Mouse (Mus musculus) testis, postnatal 10 days (tissue): ENCODE data around the gene Map4k3.

ENCODE experiments used
- DNase-seq: peaks from one replicate; pipeline ENCODE4 v3.0.0; 2021; ENCODE audit warnings: low spot score

Map4k3 gene

DNA sequence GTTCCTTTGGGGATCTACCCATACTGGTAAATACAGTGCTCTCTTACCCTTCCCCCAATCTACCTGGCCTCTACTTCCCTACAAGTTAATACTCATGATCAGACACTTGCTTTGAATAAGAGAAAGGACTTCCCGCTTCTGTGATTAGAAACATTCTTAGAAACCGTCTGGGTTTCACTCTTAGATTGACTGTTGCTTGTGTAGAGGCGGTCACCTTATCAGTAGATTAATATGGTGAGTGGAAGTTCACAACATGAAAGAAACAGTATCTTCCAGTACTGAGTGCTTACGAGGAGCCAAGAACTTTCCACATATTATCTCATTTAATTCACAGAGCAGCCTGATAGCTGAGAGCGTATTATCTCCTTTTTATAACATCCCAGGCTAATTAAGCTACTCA lies 1.5 kb upstream of the Map4k3 start:
- DNase-seq = no peak

- DNase-seq = peak; percentile 49
Measured at GRCm38 (mm10) chr17:80729080-80729749, 930 bp upstream of the Map4k3 start.

DNA sequence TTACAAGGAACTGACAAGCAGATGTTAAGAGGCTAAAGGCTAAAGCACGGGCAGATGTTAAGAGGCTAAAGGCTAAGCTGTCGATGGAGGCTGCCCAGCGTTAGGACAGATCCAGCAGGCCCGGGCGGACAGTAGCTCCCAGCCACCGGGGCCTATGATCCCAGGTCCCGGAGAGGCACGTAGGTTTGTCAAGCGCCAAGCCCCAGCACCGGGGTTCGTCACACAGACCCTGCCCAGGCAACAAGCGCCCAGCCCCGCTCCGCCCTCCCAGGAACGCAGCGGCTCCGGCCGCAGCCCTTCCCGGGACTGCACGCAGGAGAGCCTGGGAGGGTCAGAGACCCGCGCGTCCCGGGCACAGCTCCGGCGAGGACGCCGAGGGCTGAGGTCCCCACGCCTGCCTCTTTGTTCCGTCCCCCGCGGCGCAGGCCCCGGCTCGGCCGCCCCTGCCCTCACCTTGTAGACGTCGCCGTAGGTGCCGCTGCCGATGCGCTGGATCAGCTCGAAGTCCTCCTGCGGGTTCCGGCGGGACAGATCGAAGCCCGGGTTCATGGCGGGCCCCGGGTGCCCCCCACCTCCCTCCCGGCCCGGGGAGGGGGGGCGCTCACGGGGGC lies 839 bp downstream of the Map4k3 start:
- peak; percentile 72 for DNase-seq

GRCm38 (mm10) chr17:80726821-80727220 lies 1.5 kb downstream of the Map4k3 start:
- DNase-seq = peak; percentile 55

DNA sequence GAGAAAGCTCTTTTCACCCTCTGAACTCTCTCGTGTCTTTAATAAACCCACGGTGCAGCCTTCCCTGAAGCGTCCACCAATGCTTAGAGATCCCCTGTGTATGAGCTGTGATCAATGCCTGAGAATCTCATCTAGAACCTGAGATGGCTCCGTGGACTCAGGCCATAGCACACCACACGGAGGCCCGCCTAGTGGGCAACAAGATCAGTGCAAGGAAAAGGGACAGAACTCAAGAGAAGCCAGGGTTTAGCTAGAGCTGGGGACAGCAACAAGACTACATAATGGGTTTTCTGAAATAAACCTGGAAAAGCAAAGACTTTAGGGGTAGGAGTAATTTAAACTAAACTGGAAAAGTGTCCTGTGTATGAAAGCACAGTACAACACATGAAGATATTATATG lies 5.2 kb downstream of the Map4k3 start:
- no peak for DNase-seq

DNA sequence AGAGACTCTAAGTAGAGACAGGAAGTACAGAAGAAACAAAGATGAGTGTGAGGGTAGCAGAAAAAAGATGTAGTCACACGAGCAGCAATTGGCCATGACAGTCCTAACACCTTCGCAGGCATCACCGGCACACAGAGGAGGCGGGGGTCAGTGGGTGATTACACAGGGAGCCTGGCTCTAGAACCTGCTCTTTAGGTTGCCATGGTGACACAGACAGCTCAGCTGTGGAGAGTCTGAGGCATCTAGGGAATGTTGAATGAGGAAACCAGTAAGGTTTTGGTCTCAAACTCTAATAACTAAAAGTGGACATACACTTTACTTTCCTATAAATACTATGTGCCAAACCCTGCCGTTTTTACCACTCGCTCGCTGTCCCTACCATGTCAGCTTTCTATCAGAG lies 6.6 kb downstream of the Map4k3 start:
- no peak for DNase-seq

DNA sequence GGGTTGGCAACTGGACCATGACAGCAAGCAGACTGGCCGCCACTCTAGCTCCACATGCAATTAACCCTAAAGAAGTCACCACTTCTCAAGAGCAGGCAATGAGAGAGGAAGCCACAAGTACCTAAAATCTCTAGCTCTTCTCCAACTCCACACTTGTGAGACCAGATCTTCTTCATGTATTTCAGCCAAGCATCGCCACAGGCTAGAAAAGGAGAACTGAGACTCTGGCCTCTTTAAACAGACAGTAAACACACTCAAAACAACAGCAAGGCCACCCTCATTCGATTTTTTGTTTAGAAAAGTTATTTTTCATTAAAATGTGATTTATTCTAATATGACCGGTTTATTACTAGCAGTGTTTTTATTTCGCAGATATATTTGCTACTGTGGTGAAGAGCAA lies 9.0 kb downstream of the Map4k3 start:
- DNase-seq = no peak

- DNase-seq = no peak
Measured at GRCm38 (mm10) chr17:80718243-80718642, 10.0 kb downstream of the Map4k3 start.

DNA sequence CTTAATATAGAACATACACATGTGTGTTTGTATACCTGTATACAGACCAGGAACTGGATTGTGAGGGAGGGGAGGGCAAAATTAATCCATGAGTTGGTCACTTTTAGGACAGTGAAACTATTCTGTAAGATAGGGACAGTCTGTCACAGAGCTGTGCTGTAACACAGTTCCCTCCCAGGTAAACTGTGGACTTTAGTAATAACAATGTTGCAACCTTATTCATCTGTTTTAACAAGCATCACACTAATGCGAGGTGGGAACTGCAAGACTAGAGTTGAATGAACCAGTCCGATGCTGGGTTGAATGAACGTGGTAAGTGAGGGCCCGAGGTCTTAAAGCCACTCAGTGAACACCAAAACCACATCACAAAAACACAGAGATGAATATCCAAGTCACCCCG lies 14.7 kb downstream of the Map4k3 start:
- no peak for DNase-seq

DNA sequence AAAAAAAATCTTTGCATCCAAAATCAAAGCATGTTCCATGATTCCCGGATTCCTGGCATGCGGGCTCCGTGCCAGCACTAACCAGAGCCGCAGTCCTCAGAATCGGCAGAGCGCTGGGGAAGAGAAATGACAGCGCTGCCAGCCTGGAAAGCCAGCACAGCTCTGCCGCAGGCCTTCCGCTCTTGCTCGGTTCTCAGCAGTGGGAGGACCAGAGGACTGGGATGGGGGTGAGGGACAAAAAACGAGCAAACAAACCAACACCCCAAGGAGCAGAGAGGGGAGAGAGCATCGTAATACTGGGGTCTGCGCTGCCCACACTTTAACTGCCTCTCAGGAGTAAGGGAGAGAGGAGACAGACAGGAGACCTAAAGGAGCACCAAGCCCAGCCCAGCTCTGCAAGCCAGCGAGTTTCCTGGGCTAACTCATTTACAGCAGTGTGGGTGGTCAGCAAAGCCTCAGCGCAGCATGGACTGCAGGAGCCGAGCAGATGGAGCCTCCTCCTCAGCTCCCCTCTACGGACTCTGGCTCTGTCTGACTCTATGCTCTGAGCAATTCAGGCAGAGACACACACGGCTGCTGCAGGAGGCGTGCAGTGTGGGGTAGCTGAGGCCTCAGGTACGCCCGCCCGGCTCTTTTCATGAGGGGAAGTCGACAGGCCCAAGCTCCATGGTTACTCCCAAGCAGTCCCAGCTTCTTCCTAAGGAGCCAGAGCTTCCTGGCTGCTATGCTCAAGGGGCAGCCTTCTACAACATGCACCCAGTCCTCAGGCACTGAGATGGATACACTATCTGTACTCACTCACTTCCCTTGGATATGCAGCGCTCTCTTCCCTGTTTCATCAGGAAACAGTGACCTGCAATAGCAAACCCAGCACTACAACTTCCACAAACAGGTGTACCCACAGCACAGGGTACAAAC lies 18.1 kb downstream of the Map4k3 start:
- DNase-seq = peak; percentile 56

DNA sequence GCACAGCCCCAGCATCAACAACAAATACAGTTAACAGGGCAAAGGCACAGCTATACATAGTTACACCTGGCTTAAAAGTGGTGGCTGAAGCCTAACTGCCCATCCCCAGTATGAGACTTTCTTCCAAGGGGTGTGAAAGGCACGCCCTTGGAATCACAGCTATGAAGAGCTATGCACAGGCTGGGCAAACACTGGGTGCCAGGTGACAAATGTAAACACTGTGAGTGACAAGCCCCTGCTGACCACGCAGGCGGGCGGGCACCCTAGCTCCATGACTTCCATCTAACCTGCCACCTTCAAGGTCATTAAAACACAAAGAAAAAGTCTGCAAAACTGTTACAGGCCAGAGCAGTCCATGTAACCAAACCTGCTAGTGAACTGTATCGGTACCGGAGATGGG lies 19.5 kb downstream of the Map4k3 start:
- no peak for DNase-seq

- DNase-seq = no peak
Measured at GRCm38 (mm10) chr17:80707176-80707575, 21.1 kb downstream of the Map4k3 start.

DNA sequence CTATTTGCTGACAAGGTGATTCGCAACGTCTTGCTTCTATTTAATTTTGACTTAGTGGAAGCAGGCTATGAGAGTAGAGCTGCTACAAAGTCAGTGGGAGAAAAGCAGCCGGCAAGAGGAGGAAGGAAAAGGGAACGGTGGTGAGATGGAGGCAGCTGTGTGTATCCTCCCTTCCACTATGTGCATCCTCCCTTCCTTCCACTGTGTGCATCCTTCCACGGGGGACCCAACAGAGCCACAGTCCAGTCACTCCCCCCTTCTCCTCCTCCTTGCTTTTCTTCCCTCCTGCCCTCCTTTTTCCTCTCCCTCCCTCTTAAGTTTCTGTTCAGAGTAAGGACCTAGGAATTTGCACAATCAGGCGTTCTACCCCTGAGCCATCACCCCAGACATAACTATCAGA lies 21.7 kb downstream of the Map4k3 start:
- DNase-seq = no peak

DNA sequence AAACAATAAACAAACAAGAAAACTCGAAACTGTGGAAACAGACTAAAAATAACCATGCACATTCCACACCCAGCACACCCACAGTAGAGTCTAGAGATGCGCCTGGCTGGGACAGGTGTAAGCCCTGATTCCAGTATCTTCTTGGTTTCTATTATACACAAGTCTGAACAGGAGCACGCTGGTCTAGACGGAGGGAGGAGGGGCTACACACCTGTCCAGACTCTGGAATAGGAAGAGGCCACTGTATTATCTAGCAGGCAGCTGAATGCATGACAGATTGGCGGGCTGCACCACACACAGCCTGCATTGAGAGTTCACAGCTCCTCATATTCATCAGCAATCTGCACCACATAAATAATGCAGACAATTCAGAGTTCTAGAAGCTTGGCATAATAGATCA lies 26.6 kb downstream of the Map4k3 start:
- DNase-seq = no peak

GRCm38 (mm10) chr17:80698930-80699329 lies 29.4 kb downstream of the Map4k3 start:
- no peak for DNase-seq

GRCm38 (mm10) chr17:80698191-80698901 lies 29.9 kb downstream of the Map4k3 start:
- DNase-seq = no peak

DNA sequence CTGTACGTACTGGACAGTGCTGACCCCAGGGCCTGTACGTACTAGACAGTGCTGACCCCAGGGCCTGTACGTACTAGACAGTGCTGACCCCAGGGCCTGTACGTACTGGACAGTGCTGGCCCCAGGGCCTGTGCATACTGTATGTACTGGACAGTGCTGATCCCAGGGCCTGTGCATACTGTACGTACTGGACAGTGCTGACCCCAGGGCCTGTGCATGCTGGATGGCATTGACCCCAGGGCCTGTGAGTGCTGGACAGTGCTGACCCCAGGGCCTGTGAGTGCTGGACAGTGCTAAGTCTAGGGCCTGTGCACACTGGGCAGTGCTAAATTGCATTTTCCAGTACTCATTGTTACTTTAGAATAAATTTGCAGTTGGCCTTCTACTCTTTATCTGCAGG lies 31.3 kb downstream of the Map4k3 start:
- DNase-seq = no peak

GRCm38 (mm10) chr17:80696210-80696609 lies 32.1 kb downstream of the Map4k3 start:
- no peak for DNase-seq

- DNase-seq = peak; percentile 35
Measured at GRCm38 (mm10) chr17:80693707-80694106, 34.6 kb downstream of the Map4k3 start.

DNA sequence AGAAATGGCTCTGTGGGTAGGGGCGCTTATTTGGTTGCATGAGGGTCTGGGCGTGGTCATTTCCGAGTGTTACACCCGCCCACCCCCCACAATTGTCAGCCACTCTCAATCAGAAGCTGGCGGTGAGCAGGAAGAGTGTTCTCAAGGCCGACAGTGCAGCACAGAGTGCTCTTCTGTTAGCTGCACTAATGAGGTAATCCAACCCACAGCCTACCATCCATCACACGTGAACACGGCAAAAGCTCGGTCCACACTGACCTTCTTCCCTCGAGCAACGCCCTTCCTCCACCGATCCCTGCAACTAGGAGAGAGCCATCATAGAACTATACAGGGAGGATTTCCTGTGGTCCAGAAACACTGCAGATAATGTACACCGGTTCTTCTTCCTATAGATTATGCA lies 36.1 kb downstream of the Map4k3 start:
- DNase-seq = no peak

- DNase-seq = no peak
Measured at GRCm38 (mm10) chr17:80688701-80689100, 39.6 kb downstream of the Map4k3 start.

GRCm38 (mm10) chr17:80686066-80686465 lies 42.2 kb downstream of the Map4k3 start:
- DNase-seq = no peak
